Mouse (Mus musculus) lung, postnatal 0 days (tissue): Measurements from ENCODE around the gene Zfp1. TPM values are rescaled to one million over a fixed set of nuclear protein-coding genes. Genes with fewer than 3 reads are reported as not detected.
A peak's percentile ranks its signal among the peaks of the same experiment; 100 is the strongest.

Experiments used
- ATAC-seq: fragments of 200-750 bp; cut with Nextera tagmentation; 2 replicates; pipeline ENCODE4 v1.8.0; 2017; ENCODE audit warnings: moderate library complexity
- DNase-seq: peaks from one replicate; pipeline ENCODE4 v3.0.0-alpha.2; 2016; ENCODE audit warnings: low spot score
- H3K27ac ChIP-seq: fragments of 300-500 bp; sonication (generic); 2 replicates; pipeline ENCODE4 v1.5.1; 2014; ENCODE audit warnings: antibody characterized with exemption, mild to moderate bottlenecking, low read length, mixed read lengths
- H3K27me3 ChIP-seq: fragments of 300-500 bp; sonication (generic); replicated peaks from 2 replicates; pipeline ENCODE4 v1.6.1; 2014; ENCODE audit warnings: low read length, mixed read lengths; ENCODE audit not compliant: insufficient read depth
- H3K36me3 ChIP-seq: fragments of 300-500 bp; sonication (generic); 2 replicates; pipeline ENCODE4 v1.6.1; 2014; ENCODE audit warnings: low read length, mixed read lengths; ENCODE audit not compliant: insufficient read depth
- H3K4me1 ChIP-seq: fragments of 300-500 bp; sonication (generic); 2 replicates; pipeline ENCODE4 v1.6.1; 2014; ENCODE audit warnings: antibody characterized with exemption, low read depth, low read length, mixed read lengths; ENCODE audit not compliant: insufficient read depth
- H3K4me2 ChIP-seq: fragments of 300-500 bp; sonication (generic); replicated peaks from 2 replicates; pipeline ENCODE4 v1.6.1; 2014; ENCODE audit warnings: low read depth, mild to moderate bottlenecking, low read length, moderate library complexity, mixed read lengths
- H3K4me3 ChIP-seq: fragments of 300-500 bp; sonication (generic); 2 replicates; pipeline ENCODE4 v1.5.1; 2014; ENCODE audit warnings: low read depth, low read length
- H3K9ac ChIP-seq: fragments of 300-500 bp; sonication (generic); replicated peaks from 2 replicates; pipeline ENCODE4 v1.6.1; 2014; ENCODE audit warnings: low read depth, mild to moderate bottlenecking
- H3K9me3 ChIP-seq: fragments of 300-500 bp; sonication (generic); 2 replicates; pipeline ENCODE4 v1.6.1; 2016; ENCODE audit warnings: low read length, mixed read lengths
- CTCF ChIP-seq: IDR thresholded peaks from 2 replicates; pipeline ENCODE4 v1.5.1; 2016; ENCODE audit warnings: antibody characterized with exemption, mild to moderate bottlenecking
- EP300 ChIP-seq: IDR thresholded peaks from 2 replicates; pipeline ENCODE4 v1.6.1; 2016; ENCODE audit warnings: antibody characterized with exemption, mild to moderate bottlenecking, control low read depth
- WGBS: fragments of 180-500 bp; shearing (Covaris S2); extraction: QIAGEN DNeasy Blood & Tissue Kit; methylation state at CpG from one replicate; pipeline ENCODE4 v1.1.7; 2014; 5-methylcytosine and 5-hydroxymethylcytosine counted together
- polyA plus RNA-seq: library from polyadenylated mRNA; unstranded; fragments of >200 nt; fragmentation: Nextera tagmentation; extraction: Ambion mirVana; gene quantifications from 2 replicates; pipeline ENCODE4 v1.2.1, GENCODE M21; 2015

Zfp1 gene
- polyA plus RNA-seq, 1 experiment from 2014 or later: 11.1 TPM

DNA sequence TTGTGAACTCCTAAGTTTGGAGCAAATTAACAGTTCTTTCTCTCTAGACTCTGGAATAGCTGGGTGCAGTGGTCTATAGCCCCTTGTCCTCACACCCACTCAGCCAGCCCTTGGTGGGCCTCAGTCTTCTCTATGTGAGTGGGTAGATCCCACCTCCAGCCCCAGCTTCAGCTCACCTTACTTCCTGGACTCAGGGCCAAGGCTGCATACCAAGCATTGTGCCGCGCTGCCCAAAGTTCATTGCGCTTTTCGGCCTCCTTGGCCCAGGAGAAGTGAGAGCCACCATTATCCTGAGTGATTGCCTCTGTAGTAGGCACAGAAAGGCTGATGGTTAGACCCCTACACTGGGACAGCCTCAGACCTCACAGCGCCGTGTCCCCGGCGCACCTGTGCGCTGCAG is 15.3 kb upstream of the Zfp1 start:
- Histone ChIP-seq H3K36me3 (no peaks in the 10 kb centered on the region), H3K9ac (no peak overlapping the region), H3K27ac (no peak overlapping the region), H3K9me3 (no peaks in the 10 kb centered on the region), H3K4me2 (no peak overlapping the region), H3K27me3 (no peaks in the 10 kb centered on the region), H3K4me3 (no peak overlapping the region), H3K4me1 (peaks cover 10% of the 10 kb centered on the region; the same call in 1 of the 2 replicates)
- 96% methylated on average over 9 of the region's 9 CpGs for WGBS
- ATAC-seq (no peak), DNase-seq (no peak)
- TF ChIP-seq EP300 (no peak), CTCF (no peak)

DNA sequence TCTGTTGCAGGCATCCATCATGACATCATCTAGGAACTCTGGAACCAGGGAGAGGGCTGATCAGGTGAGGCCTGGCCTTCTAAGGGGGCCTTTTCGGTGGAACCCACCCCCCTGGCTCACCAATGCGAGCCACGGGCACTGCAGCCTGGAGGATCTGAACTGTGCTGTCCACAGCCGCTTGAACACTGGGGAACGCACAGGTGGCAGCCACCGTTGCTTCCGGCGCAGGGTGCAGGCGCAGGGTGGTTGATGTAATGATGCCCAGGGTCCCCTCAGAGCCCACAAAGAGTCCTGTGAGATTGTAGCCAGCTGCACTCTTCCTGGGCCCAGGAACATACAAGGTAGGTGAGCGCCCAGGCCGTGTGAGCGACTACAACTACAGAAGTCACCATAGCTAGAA is 14.8 kb upstream of the Zfp1 start:
- no peaks in the 10 kb centered on the region for H3K36me3 ChIP-seq
- no peak overlapping the region for H3K4me3 ChIP-seq
- DNase-seq: no peak
- no peak overlapping the region for H3K4me2 ChIP-seq
- no peaks in the 10 kb centered on the region for H3K27me3 ChIP-seq
- 93% methylated on average over 12 of the region's 12 CpGs for WGBS
- TF ChIP-seq CTCF (no peak), EP300 (no peak)
- no peak overlapping the region for H3K27ac ChIP-seq
- ATAC-seq: no peak
- no peak overlapping the region for H3K9ac ChIP-seq
- no peaks in the 10 kb centered on the region for H3K9me3 ChIP-seq
- H3K4me1 ChIP-seq: peaks cover 10% of the 10 kb centered on the region; the same call in 1 of the 2 replicates

DNA sequence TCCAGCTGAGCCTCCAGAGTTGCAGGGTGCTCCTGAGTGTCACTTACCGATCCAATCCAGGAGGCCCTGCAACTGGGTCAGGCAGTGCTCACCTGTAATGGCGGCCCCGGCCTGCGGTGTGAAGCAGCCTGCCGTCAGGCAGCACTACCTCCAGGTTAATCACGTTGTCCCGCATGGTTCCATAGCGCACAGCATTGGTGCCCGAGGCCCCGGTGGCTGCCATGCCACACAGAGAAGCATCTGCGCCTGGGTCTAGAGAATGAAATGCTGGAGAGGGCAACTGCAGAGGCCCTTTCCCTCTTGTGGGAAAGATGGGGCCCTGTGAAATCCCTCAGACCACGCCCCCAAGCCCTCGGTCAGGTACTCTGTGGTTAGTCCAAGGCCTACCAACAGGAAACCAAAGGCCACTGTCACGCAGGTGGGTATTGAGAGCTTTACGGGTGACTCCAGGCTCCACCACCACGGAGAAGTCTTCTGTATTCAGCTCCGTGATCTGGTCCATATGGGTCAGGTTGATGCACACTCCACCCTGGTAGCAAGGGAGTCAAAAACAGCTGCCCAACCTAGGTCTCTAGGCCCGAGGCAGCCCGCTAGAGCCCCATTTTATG is 14.2 kb upstream of the Zfp1 start:
- no peaks in the 10 kb centered on the region for H3K27me3 ChIP-seq
- H3K4me1 ChIP-seq: peaks cover 10% of the 10 kb centered on the region; the same call in 1 of the 2 replicates
- DNase-seq (no peak), ATAC-seq (no peak)
- no peak overlapping the region for H3K9ac ChIP-seq
- no peaks in the 10 kb centered on the region for H3K36me3 ChIP-seq
- no peak overlapping the region for H3K27ac ChIP-seq
- no peaks in the 10 kb centered on the region for H3K9me3 ChIP-seq
- 84% methylated on average over 19 of the region's 19 CpGs for WGBS
- H3K4me3 ChIP-seq: no peak overlapping the region
- TF ChIP-seq CTCF: no peak
- no peak overlapping the region for H3K4me2 ChIP-seq

GRCm38 (mm10) chr8:111630105-111630521 is 13.1 kb upstream of the Zfp1 start, which contains the start of gene Ldhd:
Gene Ldhd, minus strand, starts transcription at chr8:111630374.
- H3K9me3 ChIP-seq: no peaks in the 10 kb centered on the region
- DNase-seq (peak; percentile 64), ATAC-seq (peak; percentile 85)
- peak within 1 kb of the TSS; percentile 60 for H3K4me2 ChIP-seq
- WGBS: 23% methylated on average over 13 of the region's 13 CpGs
- H3K27ac ChIP-seq: no peak within 1 kb of the TSS
- 0 out of 2 replicates have a peak within 1 kb of the TSS, but pooled peaks have one; percentile 39 for H3K9ac ChIP-seq
- no peaks in the 10 kb centered on the region for H3K36me3 ChIP-seq
- H3K4me1 ChIP-seq: peaks cover 10% of the 10 kb centered on the region; the same call in 1 of the 2 replicates
- peak within 1 kb of the TSS; percentile 35 for H3K4me3 ChIP-seq
- no peaks in the 10 kb centered on the region for H3K27me3 ChIP-seq
- TF ChIP-seq CTCF (no peak), EP300 (no peak)

- Histone ChIP-seq H3K4me2 (no peak overlapping the region), H3K9ac (no peak overlapping the region), H3K27ac (no peak overlapping the region), H3K4me3 (no peak overlapping the region), H3K9me3 (no peaks in the 10 kb centered on the region), H3K36me3 (no peaks in the 10 kb centered on the region), H3K27me3 (no peaks in the 10 kb centered on the region), H3K4me1 (0 out of 2 replicates have a peak, but pooled peaks cover 3% of the 10 kb centered on the region)
- ATAC-seq (no peak), DNase-seq (no peak)
- WGBS: 90% methylated on average over 8 of the region's 8 CpGs
- TF ChIP-seq CTCF: no peak
- no peak for TF ChIP-seq EP300
These were observed 11.6 kb upstream of the Zfp1 start for GRCm38 (mm10) chr8:111631589-111631988.

GRCm38 (mm10) chr8:111632976-111633375 is 10.2 kb upstream of the Zfp1 start:
- Histone ChIP-seq H3K27ac (no peak overlapping the region), H3K4me1 (0 out of 2 replicates have a peak, but pooled peaks cover 3% of the 10 kb centered on the region), H3K9ac (no peak overlapping the region), H3K27me3 (no peaks in the 10 kb centered on the region), H3K9me3 (no peaks in the 10 kb centered on the region), H3K4me3 (no peak overlapping the region), H3K4me2 (no peak overlapping the region), H3K36me3 (no peaks in the 10 kb centered on the region)
- 91% methylated on average over 3 of the region's 3 CpGs for WGBS
- ATAC-seq (no peak), DNase-seq (no peak)
- TF ChIP-seq CTCF: no peak
